Mouse (Mus musculus) hindbrain, embryonic 11.5 days (tissue): ENCODE measurements around the gene D930007J09Rik. TPM values are rescaled to one million over a fixed set of nuclear protein-coding genes. Genes with fewer than 3 reads are reported as not detected.

Experiments used
- ATAC-seq: fragments of 200-750 bp; cut with Nextera tagmentation; 2 replicates; pipeline ENCODE4 v1.8.0; 2017; ENCODE audit warnings: mild to moderate bottlenecking, moderate TSS enrichment, moderate library complexity; ENCODE audit not compliant: low FRiP score
- DNase-seq: peaks from one replicate; pipeline ENCODE4 v3.0.0-alpha.2; 2015; ENCODE audit warnings: low spot score
- H3K27ac ChIP-seq: fragments of 300-500 bp; sonication (generic); 2 replicates; pipeline ENCODE4 v1.5.1; 2014; ENCODE audit warnings: mild to moderate bottlenecking, low read depth, low read length
- H3K27me3 ChIP-seq: fragments of 300-500 bp; sonication (generic); 2 replicates; pipeline ENCODE4 v1.6.1; 2014; ENCODE audit warnings: mild to moderate bottlenecking, low read length, moderate library complexity, mixed read lengths; ENCODE audit not compliant: control insufficient read depth, insufficient read depth
- H3K36me3 ChIP-seq: fragments of 300-500 bp; sonication (generic); 2 replicates; pipeline ENCODE4 v1.6.1; 2014; ENCODE audit warnings: mild to moderate bottlenecking, low read length, moderate library complexity, mixed read lengths; ENCODE audit not compliant: control insufficient read depth, insufficient read depth
- H3K4me1 ChIP-seq: fragments of 300-500 bp; sonication (generic); replicated peaks from 2 replicates; pipeline ENCODE4 v1.6.1; 2014; ENCODE audit warnings: low read length, mixed read lengths; ENCODE audit not compliant: control insufficient read depth, insufficient read depth
- H3K4me2 ChIP-seq: fragments of 300-500 bp; sonication (generic); replicated peaks from 2 replicates; pipeline ENCODE4 v1.6.1; 2014; ENCODE audit warnings: mild to moderate bottlenecking, low read depth, low read length
- H3K4me3 ChIP-seq: fragments of 300-500 bp; sonication (generic); 2 replicates; pipeline ENCODE4 v1.5.1; 2014; ENCODE audit warnings: low read depth, low read length
- H3K9ac ChIP-seq: fragments of 300-500 bp; sonication (generic); 2 replicates; pipeline ENCODE4 v1.6.1; 2014; ENCODE audit warnings: low read depth, low read length
- H3K9me3 ChIP-seq: fragments of 300-500 bp; sonication (generic); 2 replicates; pipeline ENCODE4 v1.6.1; 2016; ENCODE audit warnings: low read length; ENCODE audit not compliant: control insufficient read depth
- WGBS: fragments of 180-500 bp; shearing (Covaris S2); extraction: QIAGEN DNeasy Blood & Tissue Kit; methylation state at CpG from one replicate; pipeline ENCODE4 v1.1.7; 2014; 5-methylcytosine and 5-hydroxymethylcytosine counted together
- polyA plus RNA-seq: library from polyadenylated mRNA; unstranded; fragments of >200 nt; fragmentation: Nextera tagmentation; extraction: Ambion mirVana; gene quantifications from 2 replicates; pipeline ENCODE4 v1.2.1, GENCODE M21; 2014

D930007J09Rik gene
- polyA plus RNA-seq, 1 experiment from 2014 or later, result not detected

DNA sequence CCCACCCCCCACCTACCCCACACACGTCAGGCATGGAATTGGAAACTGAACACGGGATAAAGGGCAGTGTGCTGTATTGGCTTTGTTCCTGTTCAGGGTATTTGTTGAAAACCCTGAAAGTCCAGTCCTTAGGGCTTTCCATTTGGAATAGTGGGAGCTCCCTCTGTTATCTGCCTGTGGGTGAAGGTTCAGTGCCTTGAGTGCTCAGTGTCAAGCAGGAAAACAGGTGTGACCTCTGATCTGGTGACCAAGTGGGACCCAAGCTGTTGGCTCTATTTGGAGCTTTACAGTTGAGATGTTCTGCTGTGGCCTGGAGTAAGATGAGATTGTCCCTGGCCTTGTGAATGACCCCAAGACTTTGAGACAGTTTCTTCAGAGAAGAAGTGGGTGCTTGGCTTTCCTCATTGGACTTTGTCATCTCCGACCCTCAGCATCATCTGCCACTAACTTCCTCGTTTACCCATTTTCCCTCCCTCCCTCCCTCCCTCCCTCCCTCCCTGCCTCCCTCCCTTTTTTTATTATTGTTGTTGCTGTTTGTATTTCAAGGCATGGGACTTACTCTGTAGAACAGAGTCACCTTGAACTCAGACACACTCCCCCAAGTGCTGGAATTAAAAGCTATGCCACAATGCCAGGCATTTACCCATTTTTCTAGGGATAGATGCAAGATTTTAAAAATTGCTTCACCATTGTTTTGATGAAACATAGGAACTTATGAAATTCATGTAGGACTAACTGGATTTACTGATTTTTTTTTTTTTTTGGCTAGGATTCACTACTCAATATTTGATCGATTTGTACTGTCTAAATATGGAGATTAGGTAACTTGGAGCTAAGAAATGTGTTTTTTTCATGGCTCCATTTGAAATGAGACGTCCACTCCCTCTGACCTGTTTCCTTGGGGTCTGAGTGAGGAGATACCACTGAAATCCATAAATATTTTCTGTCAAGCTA lies 22.0 kb upstream of the D930007J09Rik start:
- H3K9ac ChIP-seq, result no peak overlapping the region
- no peak overlapping the region for H3K4me2 ChIP-seq
- no peaks in the 10 kb centered on the region for H3K4me1 ChIP-seq
- ATAC-seq (no peak), DNase-seq (no peak)
- H3K27ac ChIP-seq, result no peak overlapping the region
- H3K27me3 ChIP-seq, result no peaks in the 10 kb centered on the region
- no peak overlapping the region for H3K4me3 ChIP-seq
- H3K36me3 ChIP-seq, result 0 out of 2 replicates have a peak, but pooled peaks cover 3% of the 10 kb centered on the region
- no peaks in the 10 kb centered on the region for H3K9me3 ChIP-seq
- WGBS, result 87% methylated on average over 6 of the region's 6 CpGs

GRCm38 (mm10) chr13:32823126-32823525 lies 20.5 kb upstream of the D930007J09Rik start:
- Histone ChIP-seq H3K4me2 (no peak overlapping the region), H3K27me3 (no peaks in the 10 kb centered on the region), H3K9ac (no peak overlapping the region), H3K4me1 (no peaks in the 10 kb centered on the region), H3K9me3 (no peaks in the 10 kb centered on the region), H3K4me3 (no peak overlapping the region), H3K36me3 (0 out of 2 replicates have a peak, but pooled peaks cover 3% of the 10 kb centered on the region), H3K27ac (no peak overlapping the region)
- no peak for DNase-seq
- WGBS, result 87% methylated on average over 6 of the region's 6 CpGs
- ATAC-seq, result no peak

DNA sequence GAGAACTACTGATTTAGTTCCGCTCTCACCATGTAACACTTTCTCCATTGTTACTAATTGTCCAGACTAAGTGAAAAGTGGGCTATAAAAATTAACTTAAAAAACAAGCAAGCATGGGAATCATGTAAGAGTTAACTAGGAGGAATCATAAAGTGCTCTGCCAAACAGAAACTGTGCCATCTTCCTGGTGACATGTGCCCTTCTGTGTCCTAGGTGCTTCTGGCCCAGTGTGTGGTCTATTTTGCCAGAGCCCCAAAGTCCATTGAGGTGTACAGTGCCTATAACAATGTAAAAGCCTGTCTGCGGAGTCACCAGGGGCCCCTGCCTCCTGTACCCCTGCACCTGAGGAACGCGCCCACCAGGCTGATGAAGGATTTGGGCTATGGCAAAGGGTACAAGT lies 19.0 kb upstream of the D930007J09Rik start:
- 92% methylated on average over 4 of the region's 4 CpGs for WGBS
- H3K4me3 ChIP-seq, result no peak overlapping the region
- 0 out of 2 replicates have a peak, but pooled peaks cover 3% of the 10 kb centered on the region for H3K36me3 ChIP-seq
- ATAC-seq, result no peak
- H3K9ac ChIP-seq, result no peak overlapping the region
- no peaks in the 10 kb centered on the region for H3K27me3 ChIP-seq
- no peaks in the 10 kb centered on the region for H3K9me3 ChIP-seq
- no peak overlapping the region for H3K27ac ChIP-seq
- no peak overlapping the region for H3K4me2 ChIP-seq
- DNase-seq, result no peak
- H3K4me1 ChIP-seq, result no peaks in the 10 kb centered on the region

DNA sequence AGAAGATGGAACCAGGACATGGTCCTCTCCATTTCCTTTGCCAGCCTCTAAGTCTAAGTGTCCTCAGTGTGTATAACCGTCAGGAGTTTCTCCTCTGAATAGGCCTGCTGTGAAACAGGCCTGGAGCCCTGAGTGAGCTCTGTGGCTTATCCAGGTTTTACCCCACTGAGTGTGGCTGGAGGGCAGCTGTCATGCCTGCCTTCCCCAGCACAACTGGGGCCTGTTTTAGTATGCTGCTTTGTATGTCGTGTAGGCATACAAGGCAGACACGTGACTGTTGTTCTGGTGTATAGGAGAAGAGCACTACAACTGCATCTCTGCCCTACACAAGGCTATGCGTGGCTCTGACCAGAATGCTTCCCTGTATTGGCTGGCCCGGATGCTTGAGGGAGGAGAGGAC lies 17.3 kb upstream of the D930007J09Rik start:
- no peak for ATAC-seq
- Histone ChIP-seq H3K27ac (no peak overlapping the region), H3K27me3 (no peaks in the 10 kb centered on the region), H3K4me2 (no peak overlapping the region), H3K4me3 (no peak overlapping the region), H3K4me1 (no peaks in the 10 kb centered on the region), H3K9me3 (no peaks in the 10 kb centered on the region), H3K9ac (no peak overlapping the region), H3K36me3 (0 out of 2 replicates have a peak, but pooled peaks cover 3% of the 10 kb centered on the region)
- WGBS, result 90% methylated on average over 5 of the region's 5 CpGs
- DNase-seq, result no peak

DNA sequence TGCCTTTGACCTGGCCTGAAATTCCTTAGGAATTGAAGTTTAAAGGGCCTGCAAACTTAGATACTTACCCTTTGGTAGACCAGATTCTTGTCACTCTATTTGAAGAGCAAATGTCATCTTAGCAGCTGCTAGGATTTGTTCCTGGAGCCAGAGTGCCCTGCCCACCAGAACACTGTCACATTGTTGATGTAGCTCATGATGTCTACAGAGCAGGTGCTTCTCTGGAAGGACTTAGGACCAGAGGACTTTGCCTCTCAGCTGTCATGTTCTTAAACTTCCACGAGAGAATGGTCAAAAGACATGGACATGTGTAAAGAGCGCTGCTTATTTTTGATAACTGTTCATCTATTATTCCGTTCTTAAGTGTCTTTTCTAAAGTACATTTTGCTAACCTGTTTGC lies 16.6 kb upstream of the D930007J09Rik start:
- H3K36me3 ChIP-seq, result 0 out of 2 replicates have a peak, but pooled peaks cover 3% of the 10 kb centered on the region
- 94% methylated on average over 3 of the region's 3 CpGs for WGBS

DNA sequence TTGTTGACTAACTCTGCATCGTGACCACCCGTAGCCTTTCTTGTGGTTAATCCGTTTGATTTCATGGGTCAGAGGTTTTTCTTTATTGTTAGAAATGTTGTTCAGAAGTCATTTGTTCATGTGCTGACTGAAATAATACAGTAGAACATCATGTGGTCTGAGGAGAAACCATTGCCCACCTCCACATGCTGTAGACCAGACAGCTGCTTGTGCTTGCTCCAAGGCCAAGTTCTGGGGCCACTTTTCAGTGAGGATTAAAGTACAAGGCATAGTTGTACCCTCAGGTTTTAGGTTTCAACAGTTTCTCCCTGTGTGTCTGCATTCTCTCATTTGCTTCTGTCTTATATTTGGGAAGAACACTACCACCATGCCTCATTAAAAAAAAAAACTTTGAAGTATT lies 5.0 kb upstream of the D930007J09Rik start:
- Histone ChIP-seq H3K9me3 (no peaks in the 10 kb centered on the region), H3K9ac (no peak overlapping the region), H3K27me3 (no peaks in the 10 kb centered on the region), H3K4me2 (no peak overlapping the region), H3K4me3 (no peak overlapping the region), H3K4me1 (no peaks in the 10 kb centered on the region), H3K27ac (no peak overlapping the region), H3K36me3 (no peaks in the 10 kb centered on the region)
- no peak for ATAC-seq
- no peak for DNase-seq
- WGBS, result 55% methylated on average over 3 of the region's 3 CpGs

More for the DNA sequence above, 16.6 kb upstream of the D930007J09Rik start:
- Histone ChIP-seq H3K27me3 (no peaks in the 10 kb centered on the region), H3K9me3 (no peaks in the 10 kb centered on the region), H3K4me1 (no peaks in the 10 kb centered on the region), H3K9ac (no peak overlapping the region), H3K27ac (no peak overlapping the region), H3K4me3 (no peak overlapping the region), H3K4me2 (no peak overlapping the region)
- no peak for DNase-seq
- no peak for ATAC-seq

DNA sequence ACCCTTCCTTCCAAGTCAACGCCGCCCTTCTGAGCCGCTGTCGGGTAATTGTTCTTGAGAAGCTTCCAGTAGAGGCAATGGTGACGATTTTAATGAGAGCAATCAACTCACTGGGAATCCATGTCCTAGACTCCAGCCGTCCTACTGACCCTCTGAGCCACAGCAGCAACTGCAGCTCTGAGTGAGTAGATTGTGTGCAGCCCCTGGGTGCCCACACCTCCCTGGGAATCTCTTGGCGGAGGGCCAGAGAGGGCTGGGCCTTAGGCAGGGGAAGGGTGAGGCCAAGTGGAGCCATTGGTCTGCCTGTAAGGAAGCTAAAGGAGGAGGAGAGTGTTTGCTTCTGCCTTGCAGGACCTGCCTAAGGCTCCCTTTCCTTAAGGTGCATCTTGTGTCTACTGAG lies 4.2 kb upstream of the D930007J09Rik start:
- Histone ChIP-seq H3K9ac (no peak overlapping the region), H3K9me3 (no peaks in the 10 kb centered on the region), H3K4me3 (no peak overlapping the region), H3K27me3 (no peaks in the 10 kb centered on the region), H3K4me1 (no peaks in the 10 kb centered on the region), H3K4me2 (no peak overlapping the region), H3K27ac (no peak overlapping the region), H3K36me3 (no peaks in the 10 kb centered on the region)
- DNase-seq, result no peak
- WGBS, result 90% methylated on average over 7 of the region's 7 CpGs
- ATAC-seq, result no peak

- H3K27me3 ChIP-seq, result no peaks in the 10 kb centered on the region
- peak overlapping the region; percentile 79; the same call in 1 of the 2 replicates for H3K4me3 ChIP-seq
- H3K9ac ChIP-seq, result no peak overlapping the region
- no peaks in the 10 kb centered on the region for H3K36me3 ChIP-seq
- DNase-seq (no peak), ATAC-seq (no peak)
- peak overlapping the region; percentile 83 for H3K4me2 ChIP-seq
- H3K4me1 ChIP-seq, result no peaks in the 10 kb centered on the region
- 83% methylated on average over 4 of the region's 4 CpGs for WGBS
- no peak overlapping the region for H3K27ac ChIP-seq
- H3K9me3 ChIP-seq, result no peaks in the 10 kb centered on the region
Observed at GRCm38 (mm10) chr13:32803701-32804345, 1.2 kb upstream of the D930007J09Rik start.
